Mouse (Mus musculus) embryonic fibroblast, embryonic 13.5 days (primary cell): ENCODE results near the gene Cacna1a.

Experiments used
- CTCF ChIP-seq: IDR thresholded peaks from 2 replicates; pipeline ENCODE4 v1.5.1; 2011; ENCODE audit warnings: mild to moderate bottlenecking, control low read depth, low read length, moderate library complexity, borderline replicate concordance; ENCODE audit not compliant: insufficient read depth
- POLR2A ChIP-seq: IDR thresholded peaks from 2 replicates; pipeline ENCODE4 v1.6.1; 2011; ENCODE audit warnings: low read depth, mild to moderate bottlenecking, control low read depth, low read length, moderate library complexity

DNA sequence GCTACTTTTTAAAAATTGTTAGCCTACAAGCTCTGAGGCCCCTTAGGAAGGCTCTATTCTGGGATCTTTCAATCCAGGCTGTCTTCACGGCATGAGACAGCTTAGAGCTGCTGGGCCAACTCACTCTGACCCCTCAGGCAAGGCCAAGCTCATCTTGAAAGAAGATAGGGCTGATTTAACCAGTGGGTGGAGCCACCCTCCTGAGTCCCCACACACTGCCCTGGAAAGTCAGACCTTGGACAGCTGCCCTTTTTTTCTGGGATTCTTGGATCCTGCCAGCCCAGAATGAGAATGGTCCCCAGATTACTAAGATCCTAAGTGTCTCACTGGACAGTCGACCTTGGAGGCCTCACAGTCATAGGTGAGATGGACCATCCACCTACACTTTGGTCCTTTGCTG lies 47.6 kb upstream of the Cacna1a start:
- TF ChIP-seq CTCF (no peak), POLR2A (no peak)
